Comparison of ENCODE assay signal across 23 mouse cellular contexts in genomic region chr16:75843031-75843430, GRCm38 (mm10).
DNase-seq lines count a peak whose midpoint lies in the region; ATAC-seq and TF ChIP-seq lines count a peak whose summit lies in the region.
"Had no signal": no experiment of that assay in that cellular context is flagged by ENCODE, and none has a peak within 500 bp of the region (broad histone marks: within the 10 kb centered on the region; RNA-seq: fewer than 3 reads in every experiment).

No protein-coding gene starts in this region.

- no peak for TF ChIP-seq CTCF in forebrain, postnatal 0 days (IDR thresholded peaks at IDR 0.05; ENCODE audit: low read depth)
- TF ChIP-seq CTCF in hindbrain, postnatal 0 days (IDR thresholded peaks at IDR 0.05; ENCODE audit: low read depth), result no peak

- H3K4me2 ChIP-seq in forebrain, postnatal 0 days (ENCODE audit: low read depth), result no peak overlapping the region
- no peak overlapping the region for H3K4me2 ChIP-seq in forebrain, embryonic 15.5 days (replicated peaks)
- no peak overlapping the region for H3K4me2 ChIP-seq in hindbrain, postnatal 0 days (ENCODE audit: low read depth, low read length)
- H3K4me2 ChIP-seq in hindbrain, embryonic 12.5 days (replicated peaks), result no peak overlapping the region
- H3K4me2 ChIP-seq: embryonic facial prominence, embryonic 15.5 days; forebrain, embryonic 13.5 days had no signal

- H3K27me3 ChIP-seq in forebrain, postnatal 0 days (ENCODE audit: insufficient read depth, low read length), result no peaks in the 10 kb centered on the region
- no peaks in the 10 kb centered on the region for H3K27me3 ChIP-seq in forebrain, embryonic 15.5 days
- H3K27me3 ChIP-seq in hindbrain, postnatal 0 days (ENCODE audit: insufficient read depth, low read length), result no peaks in the 10 kb centered on the region
- H3K27me3 ChIP-seq in hindbrain, embryonic 12.5 days, result no peaks in the 10 kb centered on the region
- H3K27me3 ChIP-seq: CH12.LX; embryonic facial prominence, embryonic 13.5 days; embryonic facial prominence, embryonic 15.5 days; forebrain, embryonic 13.5 days; Patski had no signal

- H3K9me3 ChIP-seq in forebrain, postnatal 0 days (ENCODE audit: low read length), result no peaks in the 10 kb centered on the region
- no peaks in the 10 kb centered on the region for H3K9me3 ChIP-seq in forebrain, embryonic 15.5 days
- no peaks in the 10 kb centered on the region for H3K9me3 ChIP-seq in hindbrain, postnatal 0 days (ENCODE audit: low read length)
- no peaks in the 10 kb centered on the region for H3K9me3 ChIP-seq in hindbrain, embryonic 12.5 days (replicated peaks)
- H3K9me3 ChIP-seq: embryonic facial prominence, embryonic 13.5 days; embryonic facial prominence, embryonic 15.5 days; forebrain, embryonic 13.5 days; G1E had no signal

- DNase-seq in forebrain, postnatal 0 days, result no peak
- DNase-seq in hindbrain, postnatal 0 days (ENCODE audit: low spot score), result no peak
- DNase-seq in fat pad, adult 2 months (ENCODE audit: extremely low read depth, low read depth, low spot score), result peak; percentile 97
- DNase-seq in right cerebral cortex, adult 2 months (ENCODE audit: low spot score in 2 of 2), result no peak
- DNase-seq: adrenal gland, adult 8-10 months; adrenal gland, postnatal 14 days; adrenal gland, postnatal 36 days; B cell, adult 2 months; cerebellum, adult 11 months; cerebellum, adult 18-20 months; cerebellum, adult 8-10 months; cerebellum, adult 9-11 months had no signal

- no peak for ATAC-seq in forebrain, postnatal 0 days
- ATAC-seq in forebrain, embryonic 15.5 days (replicated peaks), result no peak
- ATAC-seq in hindbrain, postnatal 0 days, result no peak
- ATAC-seq in hindbrain, embryonic 12.5 days (ENCODE audit: low FRiP score), result no peak
- ATAC-seq: activated CD4-positive, CD25-positive, alpha-beta regulatory T cell, adult 4 months; CD4-positive, CD25-positive, alpha-beta regulatory T cell, adult 4 months; Patski had no signal

- H3K36me3 ChIP-seq in forebrain, postnatal 0 days (ENCODE audit: insufficient read depth), result no peaks in the 10 kb centered on the region
- H3K36me3 ChIP-seq in forebrain, embryonic 15.5 days, result no peaks in the 10 kb centered on the region
- H3K36me3 ChIP-seq in hindbrain, postnatal 0 days (ENCODE audit: insufficient read depth, low read length), result no peaks in the 10 kb centered on the region
- no peaks in the 10 kb centered on the region for H3K36me3 ChIP-seq in hindbrain, embryonic 12.5 days
- H3K36me3 ChIP-seq: embryonic facial prominence, embryonic 13.5 days; embryonic facial prominence, embryonic 15.5 days; G1E had no signal

- 0 out of 2 replicates have a peak overlapping the region, but pooled peaks have one; percentile 52 for H3K27ac ChIP-seq in forebrain, postnatal 0 days (ENCODE audit: low read depth, low read length)
- no peak overlapping the region for H3K27ac ChIP-seq in forebrain, embryonic 15.5 days (replicated peaks)
- H3K27ac ChIP-seq in hindbrain, postnatal 0 days, result 0 out of 2 replicates have a peak overlapping the region, but pooled peaks have one; percentile 11
- H3K27ac ChIP-seq in hindbrain, embryonic 12.5 days, result no peak overlapping the region
- H3K27ac ChIP-seq: embryonic facial prominence, embryonic 13.5 days; embryonic facial prominence, embryonic 15.5 days; forebrain, embryonic 13.5 days had no signal

- H3K9ac ChIP-seq in forebrain, postnatal 0 days, result no peak overlapping the region
- no peak overlapping the region for H3K9ac ChIP-seq in forebrain, embryonic 15.5 days (replicated peaks)
- H3K9ac ChIP-seq in hindbrain, postnatal 0 days (replicated peaks; ENCODE audit: low read length), result no peak overlapping the region
- H3K9ac ChIP-seq in hindbrain, embryonic 12.5 days, result no peak overlapping the region
- H3K9ac ChIP-seq: embryonic facial prominence, embryonic 13.5 days; embryonic facial prominence, embryonic 15.5 days; forebrain, embryonic 13.5 days had no signal

- H3K4me1 ChIP-seq in forebrain, postnatal 0 days (ENCODE audit: insufficient read depth), result 0 out of 2 replicates have a peak, but pooled peaks cover 3% of the 10 kb centered on the region
- 0 out of 2 replicates have a peak, but pooled peaks cover 7% of the 10 kb centered on the region for H3K4me1 ChIP-seq in forebrain, embryonic 15.5 days
- no peaks in the 10 kb centered on the region for H3K4me1 ChIP-seq in hindbrain, postnatal 0 days (ENCODE audit: insufficient read depth, low read length)
- H3K4me1 ChIP-seq in hindbrain, embryonic 12.5 days, result no peaks in the 10 kb centered on the region
- H3K4me1 ChIP-seq: embryonic facial prominence, embryonic 15.5 days; forebrain, embryonic 13.5 days had no signal

- no peak overlapping the region for H3K4me3 ChIP-seq in forebrain, postnatal 0 days (ENCODE audit: low read depth, low read length)
- H3K4me3 ChIP-seq in forebrain, embryonic 15.5 days, result no peak overlapping the region
- H3K4me3 ChIP-seq in hindbrain, postnatal 0 days (ENCODE audit: low read length), result no peak overlapping the region
- H3K4me3 ChIP-seq in hindbrain, embryonic 12.5 days, result no peak overlapping the region
- H3K4me3 ChIP-seq: embryonic facial prominence, embryonic 13.5 days; embryonic facial prominence, embryonic 15.5 days; erythroblast, embryonic 14.5 days; forebrain, embryonic 13.5 days had no signal

- WGBS in forebrain, postnatal 0 days, result 92% methylated on average over 9 of the region's 9 CpGs
- WGBS in forebrain, embryonic 15.5 days, result 95% methylated on average over 9 of the region's 9 CpGs
- 92% methylated on average over 9 of the region's 9 CpGs for WGBS in hindbrain, postnatal 0 days
- WGBS in hindbrain, embryonic 12.5 days, result 95% methylated on average over 9 of the region's 9 CpGs

Comparison
In these comparisons a context has a peak if more than half of its experiments do, and no peak if none do; other contexts are left out.
1. H3K27ac ChIP-seq: peak in forebrain, postnatal 0 days (single experiment) and hindbrain, postnatal 0 days (single experiment); none in forebrain, embryonic 15.5 days (single experiment) and hindbrain, embryonic 12.5 days (single experiment).